Mouse (Mus musculus) spleen, adult 2 months (tissue): ENCODE results near the gene Ugt1a10. TPM values are rescaled to one million over a fixed set of nuclear protein-coding genes. Genes with fewer than 3 reads are reported as not detected.

Source experiments
- DNase-seq, 2 experiments: peaks; one replicate each; pipeline versions ENCODE4 v3.0.0 to v3.0.0-alpha.2; 2012 to 2021; ENCODE audit warnings: low spot score in 2 of 2, low read depth in 1 of 2
- H3K27ac ChIP-seq: fragments of 200-500 bp; 2 replicates; pipeline ENCODE4 v1.5.1; 2012; ENCODE audit warnings: low read length, inconsistent platforms; ENCODE audit not compliant: insufficient read depth
- H3K27me3 ChIP-seq: fragments of 200-500 bp; 2 replicates; pipeline ENCODE4 v1.6.1; 2012; ENCODE audit warnings: mild to moderate bottlenecking, moderate library complexity, low read length, inconsistent platforms; ENCODE audit not compliant: control insufficient read depth, insufficient read depth
- H3K36me3 ChIP-seq: fragments of 200-500 bp; 2 replicates; pipeline ENCODE4 v1.6.1; 2012; ENCODE audit warnings: mild to moderate bottlenecking, low read length, inconsistent platforms; ENCODE audit not compliant: control insufficient read depth, insufficient read depth
- H3K4me1 ChIP-seq: fragments of 200-500 bp; 2 replicates; pipeline ENCODE4 v1.6.1; 2011; ENCODE audit warnings: inconsistent platforms; ENCODE audit not compliant: control insufficient read depth, insufficient read depth, insufficient read length
- H3K4me3 ChIP-seq: fragments of 200-500 bp; 2 replicates; pipeline ENCODE4 v1.5.1; 2011; ENCODE audit warnings: mild to moderate bottlenecking, inconsistent platforms; ENCODE audit not compliant: insufficient read depth, insufficient read length; ENCODE audit errors: extremely low read depth
- CTCF ChIP-seq: fragments of 200-500 bp; IDR thresholded peaks from 2 replicates; pipeline ENCODE4 v1.5.1; 2011; ENCODE audit warnings: mild to moderate bottlenecking, inconsistent platforms; ENCODE audit not compliant: insufficient read depth, insufficient read length, insufficient replicate concordance; ENCODE audit errors: extremely low read depth
- POLR2A ChIP-seq: fragments of 200-500 bp; IDR thresholded peaks from 2 replicates; pipeline ENCODE4 v1.6.1; 2011; ENCODE audit warnings: low read depth, low read length, inconsistent platforms
- WGBS: fragments of 180-500 bp; shearing (Covaris S2); methylation state at CpG from one replicate; pipeline ENCODE4 v1.1.7; 2018; 5-methylcytosine and 5-hydroxymethylcytosine counted together
- polyA plus RNA-seq: library from polyadenylated mRNA; depleted of rRNA; stranded (reverse); fragments of >200 nt; gene quantifications from 2 replicates; pipeline ENCODE4 v1.2.3, GENCODE M21; 2012

Gene Ugt1a10
- polyA plus RNA-seq, 1 experiment, result not detected

DNA sequence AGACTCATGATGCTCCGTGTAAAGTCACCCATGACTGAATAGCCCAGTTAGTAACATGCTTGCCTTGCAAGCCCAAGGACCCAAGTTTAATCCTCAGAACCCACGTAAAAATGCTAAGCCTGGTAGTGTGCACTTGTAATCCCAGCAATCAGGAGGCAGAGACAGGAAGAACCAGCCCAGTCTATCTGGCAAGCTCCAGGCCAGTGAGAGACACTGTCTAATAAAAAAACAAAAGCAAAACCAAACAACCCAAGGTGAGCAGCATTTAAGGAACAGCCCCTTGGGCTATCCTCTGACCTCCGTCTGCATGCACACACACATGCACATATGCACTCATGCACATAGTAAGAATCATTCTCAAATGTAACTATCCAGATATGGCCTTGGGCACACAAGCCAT, 174.4 kb downstream of the Ugt1a10 start:
- Histone ChIP-seq H3K4me1 (no peaks in the 10 kb centered on the region), H3K4me3 (no peak overlapping the region), H3K27me3 (no peaks in the 10 kb centered on the region), H3K36me3 (no peaks in the 10 kb centered on the region), H3K27ac (no peak overlapping the region)
- WGBS, result 79% methylated on average over 3 of the region's 3 CpGs
- no peak for DNase-seq
- no peak for TF ChIP-seq CTCF
- no peak for TF ChIP-seq POLR2A

DNA sequence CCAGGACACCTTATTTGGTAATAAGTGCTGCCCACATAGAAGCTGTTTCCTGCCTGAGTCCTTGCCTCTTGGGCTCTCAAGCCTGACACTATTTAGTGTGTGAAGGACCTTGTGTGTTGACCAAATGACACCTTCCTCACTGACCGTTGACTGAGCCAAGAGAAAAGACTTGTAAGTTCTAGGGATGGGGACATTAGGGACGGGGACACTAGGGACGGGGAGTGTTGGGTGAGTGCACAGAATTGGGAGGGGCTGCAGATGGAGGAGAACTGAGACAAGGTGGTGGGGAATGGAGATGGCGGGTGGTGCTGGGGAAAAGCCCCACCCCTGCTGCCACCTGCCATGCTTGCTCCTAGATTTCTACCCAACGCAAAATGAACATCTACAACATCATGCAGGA, 174.8 kb downstream of the Ugt1a10 start:
- no peak for DNase-seq
- no peaks in the 10 kb centered on the region for H3K36me3 ChIP-seq
- H3K27me3 ChIP-seq, result no peaks in the 10 kb centered on the region
- H3K27ac ChIP-seq, result no peak overlapping the region
- no peak for TF ChIP-seq POLR2A
- whole genome bisulfite sequencing, result 85% methylated on average over 5 of the region's 5 CpGs
- H3K4me3 ChIP-seq, result no peak overlapping the region
- H3K4me1 ChIP-seq, result no peaks in the 10 kb centered on the region

DNA sequence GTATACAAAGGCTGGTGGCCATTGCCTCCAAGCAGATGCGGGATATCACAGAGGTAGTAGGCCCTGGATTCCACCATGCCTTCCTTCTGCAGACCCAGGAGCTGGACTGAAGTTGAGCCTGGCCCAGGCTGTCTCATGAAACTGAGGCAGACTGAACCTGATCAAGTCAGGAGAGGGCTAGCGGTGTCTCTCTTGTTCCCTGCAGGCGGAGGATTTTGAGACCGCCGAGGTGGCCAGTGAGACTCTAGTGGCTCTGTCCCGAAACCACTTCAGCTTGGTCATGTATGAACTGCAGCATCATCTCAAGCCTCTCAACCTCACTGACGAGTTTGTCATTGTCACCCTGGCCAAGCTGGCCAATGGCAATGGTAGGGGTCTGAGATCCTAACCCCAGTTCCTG, 175.2 kb downstream of the Ugt1a10 start:
- WGBS, result 72% methylated on average over 7 of the region's 7 CpGs
- DNase-seq, result no peak
- no peak overlapping the region for H3K4me3 ChIP-seq

DNA sequence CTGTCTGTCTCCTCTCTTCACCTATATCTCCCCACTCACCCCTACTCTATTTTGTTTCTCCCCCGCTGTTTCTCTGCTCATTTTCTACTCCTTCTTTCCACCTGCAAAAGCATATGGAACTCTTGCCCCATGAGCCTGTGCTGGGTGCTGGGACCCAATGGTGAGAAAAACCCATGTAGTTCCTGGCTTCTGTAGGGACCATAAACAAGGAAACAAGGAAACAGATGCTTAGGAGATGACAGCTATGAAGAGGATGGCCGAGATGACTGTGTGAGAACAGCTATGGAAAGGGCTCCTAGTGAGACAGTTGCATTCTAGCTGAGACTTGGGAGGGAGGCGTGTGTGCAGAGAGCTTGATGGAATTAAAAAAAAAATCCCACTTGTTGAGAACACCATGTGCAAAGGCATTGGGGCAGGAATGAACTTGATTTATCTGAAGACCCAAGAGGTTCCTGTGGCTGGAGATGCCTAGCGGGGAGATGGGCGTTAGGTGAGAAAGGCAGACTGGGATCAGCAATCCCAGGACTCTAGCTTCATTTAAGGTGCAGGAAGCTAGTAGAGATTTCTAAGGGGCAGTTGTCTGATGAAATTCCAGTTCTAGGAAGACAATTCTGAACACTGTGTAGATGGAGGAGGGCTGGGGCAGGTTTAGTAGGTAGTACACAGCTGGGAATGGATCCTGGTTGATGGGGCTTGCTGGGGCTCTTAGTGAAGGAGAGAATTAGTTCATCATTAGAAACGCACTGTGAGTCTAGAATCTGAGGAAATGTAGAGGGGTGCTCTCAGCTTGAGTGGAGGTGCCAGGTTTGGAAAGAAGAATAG, 176.0 kb downstream of the Ugt1a10 start:
- H3K4me1 ChIP-seq, result no peaks in the 10 kb centered on the region
- DNase-seq, result no peak
- TF ChIP-seq POLR2A, result no peak
- no peak for TF ChIP-seq CTCF
- 76% methylated on average over 6 of the region's 6 CpGs for WGBS
- H3K4me3 ChIP-seq, result no peak overlapping the region
- no peaks in the 10 kb centered on the region for H3K27me3 ChIP-seq
- no peaks in the 10 kb centered on the region for H3K36me3 ChIP-seq
- no peak overlapping the region for H3K27ac ChIP-seq

More for the DNA sequence above, 175.2 kb downstream of the Ugt1a10 start:
- no peak for TF ChIP-seq POLR2A
- TF ChIP-seq CTCF, result no peak
- Histone ChIP-seq H3K36me3 (no peaks in the 10 kb centered on the region), H3K27me3 (no peaks in the 10 kb centered on the region), H3K4me1 (no peaks in the 10 kb centered on the region), H3K27ac (no peak overlapping the region)

- no peaks in the 10 kb centered on the region for H3K27me3 ChIP-seq
- no peak for TF ChIP-seq CTCF
- TF ChIP-seq POLR2A, result no peak
- no peaks in the 10 kb centered on the region for H3K36me3 ChIP-seq
- no peak for DNase-seq
- H3K4me3 ChIP-seq, result no peak overlapping the region
- H3K4me1 ChIP-seq, result no peaks in the 10 kb centered on the region
- no peak overlapping the region for H3K27ac ChIP-seq
- WGBS, result 68% methylated on average over 7 of the region's 7 CpGs
Measured at GRCm38 (mm10) chr1:88231803-88232499, 176.8 kb downstream of the Ugt1a10 start.

- TF ChIP-seq CTCF (no peak), POLR2A (no peak)
- no peaks in the 10 kb centered on the region for H3K4me1 ChIP-seq
- WGBS, result 53% methylated on average over 3 of the region's 3 CpGs
- no peaks in the 10 kb centered on the region for H3K36me3 ChIP-seq
- H3K4me3 ChIP-seq, result no peak overlapping the region
- no peak for DNase-seq
- no peaks in the 10 kb centered on the region for H3K27me3 ChIP-seq
- H3K27ac ChIP-seq, result no peak overlapping the region
Measured at GRCm38 (mm10) chr1:88232664-88233380, 177.6 kb downstream of the Ugt1a10 start.
